Mouse (Mus musculus): Measurements from ENCODE around the gene Hspbap1. TPM values are rescaled to one million over a fixed set of nuclear protein-coding genes. Genes with fewer than 3 reads are reported as not detected.

The Hspbap1 gene
- total and polyA plus RNA-seq, 3 experiments: 7.2 to 9.6 TPM; not detected in 1

GRCm38 (mm10) chr16:35771606-35772005, 1.4 kb downstream of the Hspbap1 start:
- TF ChIP-seq SMC3 (IDR thresholded peaks at IDR 0.05; ENCODE audit: low read depth, low read length) (no peak), TBP (IDR thresholded peaks at IDR 0.05; ENCODE audit: low read depth, low read length) (no peak), ZKSCAN1 (IDR thresholded peaks at IDR 0.05; ENCODE audit: low read depth, low read length) (no peak), EP300 (IDR thresholded peaks at IDR 0.05; ENCODE audit: low read depth in 1 of 2, low read length in 2 of 2) (no peak)
- Histone ChIP-seq H3K79me2 (ENCODE audit: control insufficient read depth, insufficient read depth, low read length, poor library complexity) (peaks cover 14% of the 10 kb centered on the region), H3K4me1 (ENCODE audit: control insufficient read depth in 1 of 2, insufficient read depth in 2 of 2, low read length in 2 of 2) (peaks cover 3 to 14% of the 10 kb centered on the region in 2 experiments; a peak in 3 of 4 replicates), H3K36me3 (ENCODE audit: control insufficient read depth in 1 of 2, insufficient read depth in 2 of 2, low read length in 2 of 2) (peaks cover 0 to 13% of the 10 kb centered on the region in 2 experiments; a peak in 2 of 4 replicates), H3K4me3 (ENCODE audit: control insufficient read depth in 1 of 2, insufficient read depth in 1 of 2, low read depth in 2 of 2, low read length in 2 of 2) (no peak overlapping the region; a peak in 1 of 4 replicates), H3K9me3 (replicated peaks; ENCODE audit: insufficient read depth, low read length) (no peaks in the 10 kb centered on the region), H3K9ac (ENCODE audit: control insufficient read depth, low read depth, low read length, poor library complexity, severe bottlenecking) (no peak overlapping the region), H3K27me3 (ENCODE audit: control insufficient read depth in 1 of 2, insufficient read depth in 2 of 2, low read length in 2 of 2) (no peaks in the 10 kb centered on the region), H3K27ac (ENCODE audit: control insufficient read depth, low read depth, low read length) (no peak overlapping the region)
- DNase-seq (ENCODE audit: low read depth, low spot score): no peak

GRCm38 (mm10) chr16:35772598-35772997, 2.4 kb downstream of the Hspbap1 start:
- Histone ChIP-seq H3K27me3 (ENCODE audit: control insufficient read depth in 1 of 2, insufficient read depth in 2 of 2, low read length in 2 of 2) (no peaks in the 10 kb centered on the region), H3K36me3 (ENCODE audit: control insufficient read depth in 1 of 2, insufficient read depth in 2 of 2, low read length in 2 of 2) (peaks cover 0 to 13% of the 10 kb centered on the region in 2 experiments; a peak in 2 of 4 replicates), H3K27ac (ENCODE audit: control insufficient read depth, low read depth, low read length) (no peak overlapping the region), H3K4me3 (ENCODE audit: control insufficient read depth in 1 of 2, insufficient read depth in 1 of 2, low read depth in 2 of 2, low read length in 2 of 2) (no peak overlapping the region), H3K9ac (ENCODE audit: control insufficient read depth, low read depth, low read length, poor library complexity, severe bottlenecking) (no peak overlapping the region), H3K79me2 (ENCODE audit: control insufficient read depth, insufficient read depth, low read length, poor library complexity) (peaks cover 14% of the 10 kb centered on the region), H3K9me3 (replicated peaks; ENCODE audit: insufficient read depth, low read length) (no peaks in the 10 kb centered on the region), H3K4me1 (ENCODE audit: control insufficient read depth in 1 of 2, insufficient read depth in 2 of 2, low read length in 2 of 2) (peaks cover 3 to 14% of the 10 kb centered on the region in 2 experiments; a peak in 3 of 4 replicates)
- peak; percentile 44 for DNase-seq (ENCODE audit: low read depth, low spot score)
- TF ChIP-seq NRF1 (IDR thresholded peaks at IDR 0.05; ENCODE audit: insufficient read depth, low read depth, low read length, poor library complexity, severe bottlenecking): no peak
- TF ChIP-seq SMC3 (IDR thresholded peaks at IDR 0.05; ENCODE audit: low read depth, low read length): no peak
- TF ChIP-seq BHLHE40 (IDR thresholded peaks at IDR 0.05; ENCODE audit: borderline replicate concordance, low read depth, low read length): no peak
- TF ChIP-seq ELF1 (IDR thresholded peaks at IDR 0.05; ENCODE audit: low read depth, low read length): no peak
- TF ChIP-seq CHD2 (IDR thresholded peaks at IDR 0.05; ENCODE audit: low read length): no peak
- TF ChIP-seq E2F4 (IDR thresholded peaks at IDR 0.05; ENCODE audit: borderline replicate concordance, low read depth, low read length): no peak
- TF ChIP-seq ETS1 (IDR thresholded peaks at IDR 0.05; ENCODE audit: low read depth, low read length): no peak
- no peak for TF ChIP-seq GABPA (IDR thresholded peaks at IDR 0.05; ENCODE audit: low read depth, low read length)
- no peak for TF ChIP-seq RCOR1 (IDR thresholded peaks at IDR 0.05; ENCODE audit: low read depth, low read length)
- no peak for TF ChIP-seq ZC3H11A (IDR thresholded peaks at IDR 0.05; ENCODE audit: low read depth, low read length)

GRCm38 (mm10) chr16:35775835-35776234, 5.7 kb downstream of the Hspbap1 start:
- TF ChIP-seq GATA1 (IDR thresholded peaks at IDR 0.05; ENCODE audit: low read depth, low read length) (peak; percentile 64; the same call in 1 of the 2 replicates), MEF2A (IDR thresholded peaks at IDR 0.05; ENCODE audit: extremely low read depth, insufficient replicate concordance, low read depth, low read length, poor library complexity, severe bottlenecking) (no peak), RCOR1 (IDR thresholded peaks at IDR 0.05; ENCODE audit: low read depth, low read length) (peak; percentile 34), ELF1 (IDR thresholded peaks at IDR 0.05; ENCODE audit: low read depth, low read length) (no peak), ZNF384 (IDR thresholded peaks at IDR 0.05; ENCODE audit: low read depth, low read length) (0 out of 2 replicates have a peak, but pooled peaks have one; percentile 34), TCF12 (IDR thresholded peaks at IDR 0.05; ENCODE audit: low read depth, low read length) (0 out of 2 replicates have a peak, but pooled peaks have one; percentile 9), CTCF (IDR thresholded peaks at IDR 0.05 in 2 of 3, conservative IDR thresholded peaks at IDR 0.05 in 1 of 3; ENCODE audit: control insufficient read depth in 1 of 3, insufficient read depth in 1 of 3, low read depth in 2 of 3, low read length in 3 of 3, poor library complexity in 1 of 3, severe bottlenecking in 1 of 3) (no peak), EP300 (IDR thresholded peaks at IDR 0.05; ENCODE audit: low read depth in 1 of 2, low read length in 2 of 2) (0 out of 4 replicates have a peak, but pooled peaks of 1 of the 2 experiments have one; percentile 47), NELFE (IDR thresholded peaks at IDR 0.05; ENCODE audit: low read depth, low read length) (no peak)
- DNase-seq (ENCODE audit: low read depth, low spot score): peak; percentile 52
- Histone ChIP-seq H3K4me1 (ENCODE audit: control insufficient read depth in 1 of 2, insufficient read depth in 2 of 2, low read length in 2 of 2) (peaks cover 0 to 7% of the 10 kb centered on the region in 2 experiments; a peak in 2 of 4 replicates), H3K27ac (ENCODE audit: control insufficient read depth, low read depth, low read length) (no peak overlapping the region), H3K36me3 (ENCODE audit: control insufficient read depth in 1 of 2, insufficient read depth in 2 of 2, low read length in 2 of 2) (peaks cover 0 to 6% of the 10 kb centered on the region in 2 experiments; a peak in 2 of 4 replicates), H3K4me3 (ENCODE audit: control insufficient read depth in 1 of 2, insufficient read depth in 1 of 2, low read depth in 2 of 2, low read length in 2 of 2) (no peak overlapping the region), H3K79me2 (ENCODE audit: control insufficient read depth, insufficient read depth, low read length, poor library complexity) (peaks cover 7% of the 10 kb centered on the region), H3K9ac (ENCODE audit: control insufficient read depth, low read depth, low read length, poor library complexity, severe bottlenecking) (no peak overlapping the region), H3K27me3 (ENCODE audit: control insufficient read depth in 1 of 2, insufficient read depth in 2 of 2, low read length in 2 of 2) (no peaks in the 10 kb centered on the region), H3K9me3 (replicated peaks; ENCODE audit: insufficient read depth, low read length) (no peaks in the 10 kb centered on the region)

Measured in MEL (cell line).